Mouse (Mus musculus) lung, embryonic 14.5 days (tissue): ENCODE measurements at regions not wholly inside any gene's neighbourhood (a gene's known extent, or its start where the extent isn't known, plus 50 kb on each side); places are given as distances from the start of the nearest gene placed in this dataset.

Source experiments
- ATAC-seq: fragments of 200-750 bp; cut with Nextera tagmentation; 2 replicates; pipeline ENCODE4 v1.8.0; 2017; ENCODE audit warnings: mild to moderate bottlenecking, moderate TSS enrichment, moderate library complexity; ENCODE audit not compliant: insufficient read depth
- DNase-seq: peaks from one replicate; pipeline ENCODE4 v3.0.0-alpha.2; 2015
- H3K27ac ChIP-seq: fragments of 300-500 bp; sonication (generic); 2 replicates; pipeline ENCODE4 v1.5.1; 2014; ENCODE audit warnings: low read depth, mild to moderate bottlenecking, moderate library complexity
- H3K27me3 ChIP-seq: fragments of 300-500 bp; sonication (generic); 2 replicates; pipeline ENCODE4 v1.6.1; 2014; ENCODE audit warnings: low read length, control low read depth; ENCODE audit not compliant: insufficient read depth
- H3K36me3 ChIP-seq: fragments of 300-500 bp; sonication (generic); 2 replicates; pipeline ENCODE4 v1.6.1; 2014; ENCODE audit warnings: control low read depth; ENCODE audit not compliant: insufficient read depth
- H3K4me1 ChIP-seq: fragments of 300-500 bp; sonication (generic); 2 replicates; pipeline ENCODE4 v1.6.1; 2014; ENCODE audit warnings: antibody characterized with exemption, control low read depth; ENCODE audit not compliant: insufficient read depth
- H3K4me2 ChIP-seq: fragments of 300-500 bp; sonication (generic); 2 replicates; pipeline ENCODE4 v1.6.1; 2014; ENCODE audit warnings: mild to moderate bottlenecking
- H3K4me3 ChIP-seq: fragments of 300-500 bp; sonication (generic); 2 replicates; pipeline ENCODE4 v1.5.1; 2014; ENCODE audit warnings: low read depth, low read length
- H3K9ac ChIP-seq: fragments of 300-500 bp; sonication (generic); 2 replicates; pipeline ENCODE4 v1.6.1; 2014
- H3K9me3 ChIP-seq: fragments of 300-500 bp; sonication (generic); 2 replicates; pipeline ENCODE4 v1.6.1; 2016; ENCODE audit warnings: low read depth, low read length, control low read depth
- CTCF ChIP-seq: IDR thresholded peaks from 2 replicates; pipeline ENCODE4 v1.5.1; 2016; ENCODE audit warnings: antibody characterized with exemption, low read depth
- WGBS: fragments of 180-500 bp; shearing (Covaris S2); extraction: QIAGEN DNeasy Blood & Tissue Kit; methylation state at CpG from one replicate; pipeline ENCODE4 v1.1.7; 2014; 5-methylcytosine and 5-hydroxymethylcytosine counted together

GRCm38 (mm10) chr2:116768459-116769047 lies 109.9 kb upstream of the Tmco5 start:
- Histone ChIP-seq H3K27me3 (no peaks in the 10 kb centered on the region), H3K4me1 (no peaks in the 10 kb centered on the region), H3K9me3 (no peaks in the 10 kb centered on the region), H3K36me3 (no peaks in the 10 kb centered on the region), H3K9ac (no peak overlapping the region), H3K4me3 (no peak overlapping the region), H3K27ac (no peak overlapping the region), H3K4me2 (no peak overlapping the region)
- TF ChIP-seq CTCF = no peak
- DNase-seq (no peak), ATAC-seq (no peak)
- WGBS = 45% methylated on average over 15 of the region's 15 CpGs

- WGBS = 71% methylated on average over 4 of the region's 4 CpGs
- no peak overlapping the region for H3K27ac ChIP-seq
- ATAC-seq (no peak), DNase-seq (peak; percentile 17)
- H3K9me3 ChIP-seq = no peaks in the 10 kb centered on the region
- no peaks in the 10 kb centered on the region for H3K27me3 ChIP-seq
- no peak overlapping the region for H3K4me2 ChIP-seq
- H3K36me3 ChIP-seq = no peaks in the 10 kb centered on the region
- no peak overlapping the region for H3K4me3 ChIP-seq
- no peaks in the 10 kb centered on the region for H3K4me1 ChIP-seq
- no peak overlapping the region for H3K9ac ChIP-seq
- TF ChIP-seq CTCF = peak; percentile 44; the same call in 1 of the 2 replicates
Observed at GRCm38 (mm10) chr2:116769186-116769585, 109.3 kb upstream of the Tmco5 start.

- no peak for ATAC-seq
- H3K27ac ChIP-seq = no peak overlapping the region
Observed at GRCm38 (mm10) chr2:116772569-116772968, 105.9 kb upstream of the Tmco5 start.

DNA sequence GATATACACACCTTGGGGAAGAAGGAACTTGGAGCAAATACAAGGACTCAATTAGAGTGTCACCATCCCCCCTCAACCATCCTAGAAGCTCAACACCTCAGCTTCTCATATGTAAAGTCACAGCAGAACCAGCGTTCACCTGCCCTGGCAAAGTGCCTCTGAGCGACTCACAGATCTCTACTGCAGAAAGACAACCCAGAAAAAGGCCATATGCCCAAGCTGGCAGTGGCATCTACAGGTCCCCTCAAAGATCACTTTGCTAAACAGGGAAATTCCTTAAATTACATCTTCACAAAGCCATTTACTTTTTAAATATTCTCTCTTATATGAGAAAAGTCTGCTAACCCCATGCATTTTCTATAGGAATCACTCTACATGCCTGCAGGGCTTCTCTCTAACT lies 78.3 kb upstream of the Tmco5 start:
- no peak for TF ChIP-seq CTCF
- H3K4me2 ChIP-seq = no peak overlapping the region
- ATAC-seq = no peak
- no peak overlapping the region for H3K4me3 ChIP-seq
- no peak overlapping the region for H3K27ac ChIP-seq
- DNase-seq = no peak
- no peaks in the 10 kb centered on the region for H3K27me3 ChIP-seq
- no peak overlapping the region for H3K9ac ChIP-seq
- H3K9me3 ChIP-seq = no peaks in the 10 kb centered on the region
- no peaks in the 10 kb centered on the region for H3K4me1 ChIP-seq
- H3K36me3 ChIP-seq = no peaks in the 10 kb centered on the region
- 75% methylated on average over 2 of the region's 2 CpGs for WGBS

More at GRCm38 (mm10) chr2:116772569-116772968, 105.9 kb upstream of the Tmco5 start:
- Histone ChIP-seq H3K4me2 (no peak overlapping the region), H3K27me3 (no peaks in the 10 kb centered on the region), H3K9ac (no peak overlapping the region), H3K4me3 (no peak overlapping the region), H3K36me3 (no peaks in the 10 kb centered on the region), H3K9me3 (no peaks in the 10 kb centered on the region), H3K4me1 (no peaks in the 10 kb centered on the region)
- 80% methylated on average over 6 of the region's 6 CpGs for WGBS
- DNase-seq = no peak
- no peak for TF ChIP-seq CTCF

DNA sequence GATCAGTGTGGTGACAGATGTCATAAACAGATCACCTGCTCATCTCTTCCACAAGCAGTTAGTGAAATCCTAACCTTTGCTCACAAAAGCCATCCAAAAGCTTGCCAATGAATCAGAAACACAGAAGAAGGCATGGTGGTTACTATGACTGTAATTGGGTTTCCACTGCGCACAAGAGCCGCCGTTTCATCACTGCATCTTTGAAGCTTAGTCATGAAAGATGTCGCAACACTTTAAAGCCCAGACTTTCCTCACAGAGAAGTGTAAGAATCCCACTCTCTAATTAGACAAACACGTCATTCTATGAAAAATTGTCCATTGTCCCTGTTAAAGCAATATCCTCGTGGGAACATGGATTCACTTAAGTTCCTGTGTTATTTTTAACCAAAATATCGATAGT lies 76.9 kb upstream of the Tmco5 start:
- H3K9ac ChIP-seq = no peak overlapping the region
- H3K4me1 ChIP-seq = no peaks in the 10 kb centered on the region
- no peaks in the 10 kb centered on the region for H3K9me3 ChIP-seq
- H3K4me2 ChIP-seq = no peak overlapping the region
- no peak for ATAC-seq
- no peak overlapping the region for H3K4me3 ChIP-seq
- no peak overlapping the region for H3K27ac ChIP-seq
- no peaks in the 10 kb centered on the region for H3K27me3 ChIP-seq
- no peak for TF ChIP-seq CTCF
- 73% methylated on average over 7 of the region's 7 CpGs for WGBS
- no peaks in the 10 kb centered on the region for H3K36me3 ChIP-seq
- no peak for DNase-seq

- no peaks in the 10 kb centered on the region for H3K36me3 ChIP-seq
- H3K27me3 ChIP-seq = no peaks in the 10 kb centered on the region
- 80% methylated on average over 3 of the region's 3 CpGs for WGBS
- H3K4me2 ChIP-seq = no peak overlapping the region
- H3K4me1 ChIP-seq = no peaks in the 10 kb centered on the region
- no peak overlapping the region for H3K9ac ChIP-seq
- no peaks in the 10 kb centered on the region for H3K9me3 ChIP-seq
- ATAC-seq (no peak), DNase-seq (no peak)
- no peak overlapping the region for H3K4me3 ChIP-seq
- TF ChIP-seq CTCF = no peak
- H3K27ac ChIP-seq = no peak overlapping the region
Observed at GRCm38 (mm10) chr2:116807207-116807606, 71.3 kb upstream of the Tmco5 start.

- Histone ChIP-seq H3K27ac (no peak overlapping the region), H3K9ac (no peak overlapping the region), H3K4me1 (no peaks in the 10 kb centered on the region), H3K4me3 (no peak overlapping the region), H3K36me3 (no peaks in the 10 kb centered on the region), H3K4me2 (no peak overlapping the region), H3K9me3 (no peaks in the 10 kb centered on the region), H3K27me3 (no peaks in the 10 kb centered on the region)
- WGBS = 84% methylated on average over 7 of the region's 7 CpGs
- TF ChIP-seq CTCF = no peak
- ATAC-seq (no peak), DNase-seq (no peak)
Observed at GRCm38 (mm10) chr2:116807636-116808035, 70.9 kb upstream of the Tmco5 start.

GRCm38 (mm10) chr2:116808113-116808512 lies 70.4 kb upstream of the Tmco5 start:
- Histone ChIP-seq H3K4me1 (no peaks in the 10 kb centered on the region), H3K36me3 (no peaks in the 10 kb centered on the region), H3K9ac (no peak overlapping the region), H3K4me2 (no peak overlapping the region), H3K27ac (no peak overlapping the region), H3K4me3 (no peak overlapping the region), H3K9me3 (no peaks in the 10 kb centered on the region), H3K27me3 (no peaks in the 10 kb centered on the region)
- no peak for DNase-seq
- 84% methylated on average over 6 of the region's 6 CpGs for WGBS
- ATAC-seq = no peak
- no peak for TF ChIP-seq CTCF
